Mouse (Mus musculus): Measurements from ENCODE around the gene Kcnma1.

Kcnma1 gene

GRCm38 (mm10) chr14:23529720-23530119, 484.6 kb downstream of the Kcnma1 start:
- POLR2A ChIA-PET: no interaction called here

GRCm38 (mm10) chr14:23529229-23529628, 485.1 kb downstream of the Kcnma1 start:
- CTCF ChIA-PET: interaction anchor here (0.6 to 1.2 kb wide), 10 partner anchors 14 to 1717 kb away, joined by 3 to 5 read pairs (median 3); no protein-coding TSS in a partner anchor

More at GRCm38 (mm10) chr14:23529720-23530119, 484.6 kb downstream of the Kcnma1 start:
- CTCF ChIA-PET: interaction anchor here (0.6 to 1.2 kb wide), 11 partner anchors 13 to 1638 kb away, joined by 3 to 5 read pairs (median 3); no protein-coding TSS in a partner anchor

DNA sequence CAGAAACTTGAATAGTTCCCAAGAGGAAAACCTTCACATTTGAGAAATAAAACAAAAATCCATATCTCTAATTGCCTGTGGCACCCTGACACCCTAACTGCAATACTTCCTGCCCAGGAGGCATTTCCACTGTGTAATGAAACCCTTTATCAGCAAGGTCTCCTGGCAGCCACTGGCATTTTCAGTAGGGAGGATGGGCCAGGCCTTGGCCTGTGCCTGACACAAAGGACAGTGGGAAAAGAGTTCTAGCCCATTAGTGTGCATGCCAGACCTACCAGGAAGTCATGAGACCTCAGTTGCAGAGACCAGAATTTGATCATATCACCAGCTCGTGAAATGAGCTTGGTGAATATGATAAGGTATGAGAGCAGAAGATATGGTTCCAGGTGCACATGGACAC, 488.4 kb downstream of the Kcnma1 start:
- POLR2A ChIA-PET: no interaction called here
- CTCF ChIA-PET: no interaction called here

More at GRCm38 (mm10) chr14:23529229-23529628, 485.1 kb downstream of the Kcnma1 start:
- POLR2A ChIA-PET: no interaction called here

GRCm38 (mm10) chr14:23523825-23524491, 490.3 kb downstream of the Kcnma1 start:
- CTCF ChIA-PET: no interaction called here
- POLR2A ChIA-PET: no interaction called here

DNA sequence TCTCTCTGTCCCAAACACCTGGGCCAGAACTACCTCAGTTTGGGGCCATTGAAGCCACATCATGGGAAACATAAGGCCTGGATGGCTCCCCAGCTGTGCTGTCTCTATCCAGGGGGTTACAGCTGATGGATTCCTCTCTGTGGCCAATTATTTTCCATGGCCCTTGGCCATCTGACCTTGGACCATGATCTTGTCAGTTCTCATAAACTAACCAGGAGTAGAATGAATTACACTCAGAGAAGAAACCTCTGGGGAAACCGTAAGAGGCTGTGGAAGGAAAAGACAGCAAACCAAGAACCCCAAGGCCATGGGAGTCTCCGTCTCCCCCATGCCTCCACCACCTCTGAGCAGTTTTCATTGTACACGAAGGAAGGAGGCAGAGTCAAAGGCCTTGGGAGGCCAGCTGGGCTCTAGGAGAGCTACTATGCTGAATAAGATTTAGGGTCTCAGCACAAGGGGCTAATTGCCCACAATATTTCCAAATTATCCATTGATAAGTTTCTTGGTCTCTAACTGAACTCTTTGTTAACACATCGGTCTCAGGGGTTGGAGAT, 491.6 kb downstream of the Kcnma1 start:
- CTCF ChIA-PET: no interaction called here
- POLR2A ChIA-PET: no interaction called here

GRCm38 (mm10) chr14:23521080-23521684, 493.1 kb downstream of the Kcnma1 start:
- ChIA-PET POLR2A (no interaction called here), CTCF (no interaction called here)

DNA sequence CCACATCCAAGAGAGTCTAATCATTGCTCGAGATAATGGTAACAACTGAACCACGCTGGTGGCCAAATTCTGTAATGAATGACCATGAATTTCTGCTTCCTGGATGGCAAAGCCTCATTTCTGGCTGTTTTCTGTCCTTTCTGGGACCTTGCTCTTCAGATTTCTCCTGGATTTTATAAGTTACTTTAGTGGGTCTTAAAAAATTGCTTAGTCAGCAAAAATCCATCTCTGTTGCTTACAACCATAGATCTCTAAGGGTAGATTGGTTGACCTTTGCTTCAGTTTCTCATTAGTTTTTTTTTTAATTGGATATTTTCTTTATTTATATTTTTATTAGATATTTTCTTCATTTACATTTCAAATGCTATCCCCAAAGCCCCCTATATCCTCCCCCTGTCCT, 496.9 kb downstream of the Kcnma1 start:
- POLR2A ChIA-PET: no interaction called here

GRCm38 (mm10) chr14:23509792-23510191, 504.5 kb downstream of the Kcnma1 start:
- POLR2A ChIA-PET: no interaction called here
- CTCF ChIA-PET: no interaction called here

More for the DNA sequence above, 496.9 kb downstream of the Kcnma1 start:
- CTCF ChIA-PET: no interaction called here

GRCm38 (mm10) chr14:23502236-23502790, 512.0 kb downstream of the Kcnma1 start:
- POLR2A ChIA-PET: no interaction called here
- CTCF ChIA-PET: no interaction called here

- POLR2A ChIA-PET: no interaction called here
Measured at GRCm38 (mm10) chr14:23496801-23497200, 517.5 kb downstream of the Kcnma1 start.

DNA sequence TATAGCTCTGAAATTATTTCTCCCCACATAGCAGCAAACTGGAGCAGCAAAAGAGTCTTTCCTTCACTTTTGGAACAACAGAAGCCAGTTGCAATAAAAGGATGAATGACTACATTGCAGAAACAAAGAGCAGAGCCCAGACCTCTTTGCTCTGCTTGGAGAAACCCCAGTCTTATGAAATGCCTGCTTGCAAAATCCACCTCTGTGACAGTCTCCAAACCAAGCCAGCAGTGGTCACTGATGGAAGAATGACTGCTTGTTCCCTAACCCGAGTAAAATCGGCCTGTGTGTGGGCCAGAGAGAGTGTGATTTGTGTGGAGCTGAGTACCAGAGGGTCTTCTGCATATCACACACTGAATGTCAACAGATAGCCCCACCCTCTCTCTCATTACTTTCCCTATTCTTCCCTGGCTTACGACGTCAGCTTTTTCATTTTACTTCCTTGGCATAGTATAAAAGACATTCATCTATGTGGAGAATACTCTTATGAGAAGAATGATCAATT, 518.0 kb downstream of the Kcnma1 start:
- CTCF ChIA-PET: no interaction called here
- POLR2A ChIA-PET: no interaction called here

More at GRCm38 (mm10) chr14:23496801-23497200, 517.5 kb downstream of the Kcnma1 start:
- CTCF ChIA-PET: no interaction called here

DNA sequence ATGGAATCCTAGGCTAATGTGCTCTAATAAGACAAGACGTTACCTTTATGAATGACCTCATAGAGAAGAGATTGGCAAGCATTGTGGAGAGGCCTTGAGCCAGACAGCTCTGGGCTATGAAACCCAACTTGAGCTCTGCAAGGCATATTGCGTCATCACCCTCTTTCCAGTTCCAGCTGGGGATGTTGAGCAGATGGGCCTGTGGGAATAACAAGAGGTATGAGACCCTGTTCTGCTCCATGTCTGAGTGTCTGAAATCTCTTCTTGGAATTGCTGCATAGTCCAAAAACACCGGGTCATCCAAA, 519.8 kb downstream of the Kcnma1 start:
- CTCF ChIA-PET: interaction anchor here in 1 of 4 experiments (0.7 kb wide), 1 partner anchor 38 kb away, joined by 4 read pairs; no protein-coding TSS in a partner anchor
- POLR2A ChIA-PET: no interaction called here

DNA sequence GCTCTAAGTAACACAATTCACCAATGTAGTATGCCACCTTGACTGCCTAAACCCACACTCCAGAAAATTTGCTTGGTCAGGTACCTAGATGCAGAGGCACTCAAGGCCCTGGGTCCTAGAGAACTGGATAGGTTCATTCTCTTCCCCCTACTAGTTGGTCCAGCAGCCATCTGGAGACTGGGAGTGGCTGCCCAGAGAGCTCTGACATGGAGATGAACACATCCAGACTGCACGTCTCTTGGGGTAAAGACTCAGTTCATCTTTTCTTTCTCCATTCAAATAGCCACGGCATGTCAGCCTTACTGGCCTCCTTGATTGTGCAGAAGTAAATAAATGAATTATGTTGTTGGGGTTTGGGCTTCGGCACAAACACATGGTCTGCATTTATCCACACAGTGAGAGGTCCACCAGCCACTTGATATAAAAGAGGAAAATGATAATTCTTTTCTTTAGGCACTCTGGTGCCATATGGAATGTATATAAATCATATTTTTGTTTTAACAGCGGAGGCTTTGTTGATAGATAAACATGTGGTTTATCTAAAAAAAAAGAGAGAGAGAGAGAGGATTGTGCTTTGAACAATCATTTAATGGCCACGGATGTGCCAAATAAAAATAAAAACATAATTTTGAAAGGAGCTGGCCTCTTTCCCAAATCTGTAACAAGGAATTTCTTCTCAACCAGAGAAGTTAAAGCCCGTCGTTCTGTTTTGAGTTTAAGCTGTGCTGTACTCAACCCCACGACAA, 520.4 kb downstream of the Kcnma1 start:
- CTCF ChIA-PET: interaction anchor here in 1 of 4 experiments (0.7 kb wide), 1 partner anchor 38 kb away, joined by 4 read pairs; no protein-coding TSS in a partner anchor
- POLR2A ChIA-PET: no interaction called here

DNA sequence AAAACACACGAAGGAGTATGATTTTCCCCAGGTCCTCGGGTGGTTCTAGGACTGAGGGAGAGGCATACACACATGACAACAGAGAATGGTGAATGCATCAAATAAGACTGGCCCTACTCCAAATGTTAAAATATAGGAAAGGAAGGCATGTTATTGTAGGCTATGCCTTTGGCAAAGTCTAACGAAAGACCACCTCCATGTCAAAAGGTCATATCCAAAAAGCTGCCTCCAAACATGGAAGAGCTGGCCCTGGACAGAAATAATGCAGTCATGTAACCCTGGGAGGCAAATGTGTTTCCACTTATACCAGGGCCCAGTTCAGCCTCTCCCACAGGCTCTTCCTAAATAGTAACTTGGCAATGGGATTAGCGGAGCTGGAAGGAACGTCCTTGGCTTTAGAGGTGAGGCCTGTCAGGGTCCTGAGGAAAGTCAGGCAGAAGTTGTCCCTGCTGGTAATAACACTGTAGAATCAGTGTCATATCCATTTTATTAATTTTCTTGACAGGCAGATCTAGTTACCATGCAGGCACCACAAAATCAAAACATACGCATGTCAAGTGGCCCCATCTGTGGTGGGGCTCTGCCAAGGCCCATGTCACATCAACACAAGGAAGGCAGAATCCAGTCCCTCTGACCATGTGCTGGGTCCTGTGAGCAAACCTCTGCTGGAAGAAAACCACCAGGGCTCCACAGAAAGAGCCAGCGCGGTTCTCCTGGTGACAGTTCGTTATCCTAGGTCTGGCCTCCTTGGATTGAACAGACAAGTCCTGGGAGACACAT, 521.5 kb downstream of the Kcnma1 start:
- ChIA-PET POLR2A (no interaction called here), CTCF (no interaction called here)

DNA sequence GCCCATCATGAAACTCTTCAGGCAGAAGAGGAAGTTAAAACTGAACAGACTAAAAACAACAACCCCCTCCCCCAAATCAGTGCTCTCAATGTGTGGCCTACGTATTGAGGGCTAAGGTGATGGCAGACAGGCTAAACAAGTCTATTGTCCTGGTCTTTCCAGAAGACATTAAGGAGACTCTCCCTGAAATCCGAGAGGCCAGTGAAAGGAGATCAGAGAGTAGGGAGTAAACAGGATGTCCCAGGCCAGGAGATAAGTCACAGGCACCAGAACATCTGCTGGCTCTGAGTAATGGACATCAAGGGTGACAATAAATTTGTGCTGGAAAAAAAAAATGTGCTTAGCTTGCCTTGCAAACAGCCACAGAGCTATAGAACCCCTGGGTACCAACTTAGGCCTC, 522.9 kb downstream of the Kcnma1 start:
- POLR2A ChIA-PET: no interaction called here
- CTCF ChIA-PET: interaction anchor here in 1 of 4 experiments (0.6 kb wide), 1 partner anchor 101 kb away, joined by 5 read pairs; no protein-coding TSS in a partner anchor

- ChIA-PET POLR2A (no interaction called here), CTCF (interaction anchor here in 1 of 4 experiments (0.6 kb wide), 1 partner anchor 123 kb away, joined by 4 read pairs; no protein-coding TSS in a partner anchor)
Measured at GRCm38 (mm10) chr14:23486687-23487086, 527.6 kb downstream of the Kcnma1 start.

DNA sequence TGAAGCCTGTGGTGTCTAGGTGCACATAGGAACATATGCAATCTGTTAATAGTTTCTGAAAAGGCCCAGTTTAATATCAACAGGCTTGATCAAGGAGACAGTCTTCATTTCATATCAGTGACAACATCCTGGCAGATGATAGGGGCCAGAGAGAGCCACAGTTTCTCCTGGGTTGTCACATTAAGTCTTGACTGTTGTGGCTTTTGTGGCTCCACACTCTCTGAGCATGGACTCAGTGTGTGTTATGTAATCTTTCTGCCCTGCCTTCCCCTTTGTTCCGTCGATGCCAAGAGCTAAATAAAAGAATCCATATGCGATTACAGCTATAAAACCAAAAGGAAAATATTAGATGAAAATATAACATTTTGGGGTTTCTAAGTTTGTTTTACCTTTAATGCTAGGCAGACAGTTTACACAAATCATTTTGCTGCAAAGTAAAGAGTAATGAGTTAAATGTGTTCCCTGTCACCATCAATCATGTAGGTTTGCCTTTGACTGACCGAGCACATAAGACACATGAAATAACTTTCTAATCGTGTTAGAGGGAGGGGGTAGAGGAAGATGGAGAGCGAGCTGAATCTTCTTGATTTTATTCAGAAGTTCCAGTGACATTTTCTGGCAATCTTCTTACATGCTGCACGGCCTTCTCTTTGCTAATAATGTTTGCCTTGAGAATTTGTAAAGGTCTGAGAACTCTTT, 528.3 kb downstream of the Kcnma1 start:
- CTCF ChIA-PET: no interaction called here
- POLR2A ChIA-PET: no interaction called here

DNA sequence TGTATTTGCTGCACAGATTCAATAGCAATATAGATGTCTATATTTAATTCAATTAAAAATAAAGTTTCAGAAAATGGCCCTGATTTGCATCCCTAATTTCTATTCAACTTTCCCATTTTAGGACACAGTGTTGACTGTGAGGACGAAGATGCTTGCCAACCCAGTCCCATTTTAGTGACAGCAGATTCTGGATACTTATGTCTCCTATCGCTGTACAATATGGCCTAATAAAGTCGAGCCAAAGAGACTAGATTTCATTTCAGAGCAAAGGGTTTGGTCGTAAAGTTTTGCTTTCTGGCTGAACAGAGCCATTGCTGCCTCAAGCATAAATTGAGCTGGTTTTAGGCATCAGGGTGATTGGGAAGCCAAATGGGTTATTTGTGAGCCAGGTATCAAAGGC, 539.2 kb downstream of the Kcnma1 start:
- ChIA-PET POLR2A (no interaction called here), CTCF (interaction anchor here in 2 of 4 experiments (0.6 to 1.4 kb wide), 2 partner anchors 34 to 55 kb away, joined by 3 read pairs; no protein-coding TSS in a partner anchor)

GRCm38 (mm10) chr14:23470071-23470470, 544.2 kb downstream of the Kcnma1 start:
- POLR2A ChIA-PET: no interaction called here
- CTCF ChIA-PET: no interaction called here
